Mouse (Mus musculus): Measurements from ENCODE around the gene Arsa.

DNA sequence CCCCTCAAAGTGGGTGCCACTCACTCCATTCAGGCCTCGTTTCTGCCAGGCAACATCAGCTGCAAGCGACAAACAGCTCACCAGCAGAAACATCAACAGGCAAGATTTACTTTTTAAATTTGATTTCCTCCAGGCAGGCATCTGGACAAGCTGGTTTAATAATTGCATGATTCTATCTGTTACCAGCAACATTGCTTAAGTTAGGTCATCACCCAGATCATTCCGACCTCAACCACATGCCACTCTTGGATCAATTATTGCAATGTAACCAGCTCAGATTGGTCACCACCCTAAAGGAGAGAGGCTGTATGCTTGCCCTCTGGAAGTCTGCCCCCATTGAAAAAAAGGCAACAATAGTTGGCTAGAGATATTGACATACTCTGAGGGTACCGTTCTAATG lies 5.7 kb downstream of the Arsa start:
- TF ChIP-seq CTCF (conservative IDR thresholded peaks at IDR 0.05; ENCODE audit: low read length): no peak
- no peak for TF ChIP-seq NANOG (IDR thresholded peaks at IDR 0.05; ENCODE audit: borderline replicate concordance, low read length)

Measured in E14TG2a.4 (cell line).